Mouse (Mus musculus): ENCODE measurements around the gene Rfx6. TPM values are rescaled to one million over a fixed set of nuclear protein-coding genes. Genes with fewer than 3 reads are reported as not detected.

Rfx6 gene
- not detected in 2 replicates for polyA plus RNA-seq (2015; fragmentation: Nextera tagmentation; extraction: Ambion mirVana)

DNA sequence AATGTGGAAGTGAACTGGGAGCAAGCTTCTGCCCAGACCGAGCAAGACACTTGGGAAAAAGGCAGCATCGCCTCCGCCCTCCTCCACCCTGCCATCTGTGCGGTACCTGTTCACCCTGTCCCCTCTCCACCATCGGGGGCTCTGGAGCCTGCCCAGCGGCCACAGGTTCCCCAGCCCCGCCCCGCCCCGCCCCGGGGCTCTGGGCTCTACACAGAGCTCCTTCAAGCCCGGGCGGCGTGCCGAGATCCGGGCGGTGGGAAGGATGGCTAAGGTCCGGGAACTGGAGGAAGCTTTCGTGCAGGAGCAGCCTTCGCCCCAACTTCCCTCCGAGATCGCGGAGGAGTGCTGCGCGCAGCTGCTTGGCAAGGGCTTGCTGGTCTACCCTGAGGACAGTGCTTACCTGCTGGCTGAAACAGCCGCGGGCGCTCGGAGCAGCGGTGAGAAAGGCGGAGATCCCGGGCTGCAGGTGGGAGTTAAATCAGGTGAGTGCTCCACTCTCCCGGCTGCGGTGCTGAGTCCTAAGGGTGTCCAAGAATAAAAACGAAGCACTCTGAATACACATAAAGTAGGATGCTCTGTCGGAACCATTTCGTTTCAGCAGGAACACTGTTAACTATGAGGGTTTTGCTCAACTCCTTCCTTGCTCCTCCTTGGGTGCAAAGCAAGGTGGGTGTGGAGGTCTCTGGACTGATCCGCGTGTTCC lies at the start of gene Rfx6:
Rfx6 (plus strand) TSS at position 209 of the 703 bp plus-strand sequence.
- Histone ChIP-seq H3K4me3 (peak within 1 kb of the TSS; percentile 34), H3K4me2 (peak within 1 kb of the TSS; percentile 62)
- WGBS = under 1% methylated on average over 38 of the region's 38 CpGs

DNA sequence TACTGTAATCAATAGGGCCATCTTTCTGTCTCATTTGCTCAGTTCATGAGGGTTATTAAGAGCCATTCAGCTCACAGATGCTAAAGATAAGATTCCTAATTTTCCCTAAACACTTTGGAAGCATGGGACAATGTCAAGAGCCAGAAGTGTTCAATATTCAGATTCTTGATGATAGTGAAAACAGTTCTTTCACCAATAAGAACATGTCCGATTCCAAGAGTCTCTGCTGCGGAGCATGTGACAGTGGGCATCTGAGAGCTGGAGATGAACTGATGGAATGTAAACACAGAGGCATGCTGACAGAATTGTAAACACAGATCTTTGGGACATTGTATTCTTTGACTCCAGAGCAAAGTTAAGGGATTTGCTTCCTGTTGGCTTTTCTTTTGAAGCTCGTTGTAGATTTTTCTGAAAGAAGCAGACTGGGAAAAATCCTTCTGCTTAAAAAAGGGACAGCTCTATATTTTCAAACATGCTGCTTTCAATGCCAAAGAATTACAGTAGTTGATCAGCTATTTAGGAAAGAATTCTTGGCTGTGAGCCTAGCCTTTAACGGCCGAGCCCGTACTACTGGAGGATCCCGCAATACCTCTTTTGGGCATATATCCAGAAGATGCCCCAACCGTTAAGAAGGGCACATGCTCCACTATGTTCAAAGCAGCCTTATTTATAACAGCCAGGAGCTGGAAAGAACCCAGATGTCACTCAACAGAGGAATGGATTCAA lies 46.0 kb upstream of the Rfx6 start, which contains the start of gene Gprc6a:
Gprc6a (minus strand) TSS at position 51 of the 726 bp plus-strand sequence.
- no peak for ATAC-seq (ENCODE audit: insufficient number of reproducible peaks, low FRiP score, low TSS enrichment, low read depth)
- no peaks in the 10 kb centered on the region for H3K4me1 ChIP-seq
- H3K9me3 ChIP-seq = no peaks in the 10 kb centered on the region
- 57% methylated on average over 8 of the region's 8 CpGs for WGBS
- H3K27ac ChIP-seq = no peak within 1 kb of the TSS
- no peak within 1 kb of the TSS for H3K4me3 ChIP-seq
- H3K36me3 ChIP-seq = no peaks in the 10 kb centered on the region
- H3K4me2 ChIP-seq = no peak within 1 kb of the TSS
- no peaks in the 10 kb centered on the region for H3K27me3 ChIP-seq
- H3K9ac ChIP-seq = no peak within 1 kb of the TSS

More for the DNA sequence above, at the start of gene Rfx6:
- Histone ChIP-seq H3K27me3 (peaks cover 24% of the 10 kb centered on the region), H3K4me1 (peaks cover 5% of the 10 kb centered on the region), H3K9ac (no peak within 1 kb of the TSS), H3K36me3 (no peaks in the 10 kb centered on the region), H3K9me3 (no peaks in the 10 kb centered on the region), H3K27ac (no peak within 1 kb of the TSS)
- 0 out of 2 replicates have a peak, but pooled peaks have one; percentile 55 for ATAC-seq (ENCODE audit: insufficient number of reproducible peaks, low FRiP score, low TSS enrichment, low read depth)

DNA sequence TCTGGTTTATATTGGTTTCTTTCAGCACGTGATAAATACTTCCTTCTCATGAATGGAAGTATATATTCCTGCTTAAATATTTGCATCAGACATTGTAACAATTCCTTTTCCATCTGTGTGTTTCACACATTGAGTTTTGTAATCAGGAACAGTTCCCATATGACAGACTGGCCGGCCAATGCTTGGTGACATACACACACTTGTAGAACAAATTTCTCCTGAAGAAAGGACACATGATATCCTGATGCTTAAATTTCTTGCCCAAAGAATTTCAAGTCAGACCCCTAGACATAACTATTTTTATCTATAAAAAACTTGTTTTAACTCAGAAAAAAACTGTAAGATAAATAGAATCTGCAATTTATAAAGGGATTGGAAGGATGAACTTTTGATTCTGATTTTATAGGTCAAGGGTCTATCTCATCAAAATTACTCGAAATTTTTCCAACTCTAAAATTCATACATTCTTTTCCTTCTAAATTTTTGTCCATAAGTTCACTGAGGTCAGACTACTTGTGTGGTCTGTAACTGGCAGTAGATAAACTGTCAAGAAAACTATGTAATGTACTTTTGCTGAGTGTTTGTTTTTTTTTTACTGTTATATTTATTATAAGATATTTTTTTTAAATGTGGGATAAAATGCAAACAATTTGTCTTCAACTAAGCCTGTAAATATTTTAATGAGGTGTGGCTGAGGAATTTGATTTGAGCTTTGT lies 27.9 kb upstream of the Rfx6 start:
- H3K4me1 ChIP-seq = no peaks in the 10 kb centered on the region
- H3K4me3 ChIP-seq = no peak overlapping the region
- H3K36me3 ChIP-seq = no peaks in the 10 kb centered on the region
- WGBS = 53% methylated on average over 3 of the region's 3 CpGs
- no peak overlapping the region for H3K27ac ChIP-seq
- H3K27me3 ChIP-seq = no peaks in the 10 kb centered on the region
- ATAC-seq (ENCODE audit: insufficient number of reproducible peaks, low FRiP score, low TSS enrichment, low read depth) = no peak
- H3K9me3 ChIP-seq = no peaks in the 10 kb centered on the region
- H3K4me2 ChIP-seq = no peak overlapping the region
- no peak overlapping the region for H3K9ac ChIP-seq

DNA sequence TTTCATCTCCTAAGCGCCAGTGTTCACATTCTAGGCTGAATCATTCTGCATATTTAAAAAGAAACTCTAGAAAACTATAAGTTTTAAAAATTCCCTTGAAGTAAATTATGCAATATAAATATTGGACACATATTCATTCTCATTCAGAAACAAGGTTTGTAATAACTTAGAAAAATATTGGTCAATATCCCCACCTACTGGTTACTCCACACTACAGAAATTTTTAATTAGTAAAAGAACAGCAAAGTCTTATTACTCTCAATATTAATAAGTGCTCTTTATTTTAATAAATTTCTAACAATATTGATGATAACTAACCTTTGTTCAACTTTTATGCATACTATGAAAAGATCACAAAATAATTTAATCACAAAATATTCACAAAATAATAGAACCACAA lies 20.2 kb upstream of the Rfx6 start:
- WGBS = 56% methylated on average over 1 of the region's 1 CpGs
- Histone ChIP-seq H3K27me3 (no peaks in the 10 kb centered on the region), H3K27ac (no peak overlapping the region), H3K36me3 (no peaks in the 10 kb centered on the region), H3K4me1 (no peaks in the 10 kb centered on the region), H3K4me3 (no peak overlapping the region), H3K4me2 (no peak overlapping the region), H3K9me3 (no peaks in the 10 kb centered on the region), H3K9ac (no peak overlapping the region)
- no peak for ATAC-seq (ENCODE audit: insufficient number of reproducible peaks, low FRiP score, low TSS enrichment, low read depth)

DNA sequence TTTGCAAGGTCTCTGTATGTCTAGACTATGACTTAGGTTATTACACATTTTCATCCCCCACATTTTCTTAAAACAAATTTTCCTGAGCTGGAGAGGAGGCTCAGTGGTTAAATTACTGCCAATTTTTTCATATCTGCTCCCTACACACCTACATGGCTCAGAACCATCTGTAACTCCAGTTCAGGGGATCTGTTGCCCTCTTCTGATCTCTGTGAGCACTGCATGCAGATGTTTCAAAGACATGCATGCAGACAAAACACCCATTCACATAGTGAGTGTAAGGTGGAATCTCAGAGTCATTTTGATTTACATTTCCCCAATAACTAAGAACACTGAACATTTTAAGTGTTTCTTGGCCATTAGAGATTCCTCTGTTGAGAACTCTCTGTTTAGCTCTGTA lies 8.2 kb upstream of the Rfx6 start:
- Histone ChIP-seq H3K4me2 (no peak overlapping the region), H3K4me1 (no peaks in the 10 kb centered on the region), H3K4me3 (no peak overlapping the region), H3K36me3 (no peaks in the 10 kb centered on the region), H3K9ac (no peak overlapping the region), H3K27me3 (no peaks in the 10 kb centered on the region), H3K9me3 (no peaks in the 10 kb centered on the region), H3K27ac (no peak overlapping the region)
- ATAC-seq (ENCODE audit: insufficient number of reproducible peaks, low FRiP score, low TSS enrichment, low read depth) = no peak

DNA sequence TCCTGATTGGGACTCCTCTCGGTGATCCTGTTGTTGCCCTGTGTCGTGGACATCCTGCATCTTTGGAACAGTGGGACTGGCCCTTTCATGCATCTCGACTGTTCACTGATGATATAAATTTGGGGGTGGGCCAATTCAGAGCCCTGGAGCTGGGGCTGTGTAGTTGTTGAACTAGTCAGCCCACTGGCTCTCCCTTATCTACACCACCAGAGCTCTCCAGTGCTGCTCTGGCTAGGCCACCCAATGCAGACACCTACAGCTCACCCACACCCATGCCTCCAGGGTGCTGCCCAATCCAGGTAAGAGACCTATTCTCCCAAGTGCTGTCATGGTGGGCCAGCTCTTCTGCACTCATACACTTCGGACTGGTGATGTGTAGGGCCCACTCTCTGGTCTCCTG lies 6.0 kb upstream of the Rfx6 start:
- Histone ChIP-seq H3K27me3 (peaks cover 5% of the 10 kb centered on the region), H3K9me3 (no peaks in the 10 kb centered on the region), H3K27ac (no peak overlapping the region), H3K4me1 (no peaks in the 10 kb centered on the region), H3K4me2 (no peak overlapping the region), H3K9ac (no peak overlapping the region), H3K4me3 (no peak overlapping the region), H3K36me3 (no peaks in the 10 kb centered on the region)
- 84% methylated on average over 4 of the region's 4 CpGs for WGBS
- 0 out of 2 replicates have a peak, but pooled peaks have one; percentile 10 for ATAC-seq (ENCODE audit: insufficient number of reproducible peaks, low FRiP score, low TSS enrichment, low read depth)

DNA sequence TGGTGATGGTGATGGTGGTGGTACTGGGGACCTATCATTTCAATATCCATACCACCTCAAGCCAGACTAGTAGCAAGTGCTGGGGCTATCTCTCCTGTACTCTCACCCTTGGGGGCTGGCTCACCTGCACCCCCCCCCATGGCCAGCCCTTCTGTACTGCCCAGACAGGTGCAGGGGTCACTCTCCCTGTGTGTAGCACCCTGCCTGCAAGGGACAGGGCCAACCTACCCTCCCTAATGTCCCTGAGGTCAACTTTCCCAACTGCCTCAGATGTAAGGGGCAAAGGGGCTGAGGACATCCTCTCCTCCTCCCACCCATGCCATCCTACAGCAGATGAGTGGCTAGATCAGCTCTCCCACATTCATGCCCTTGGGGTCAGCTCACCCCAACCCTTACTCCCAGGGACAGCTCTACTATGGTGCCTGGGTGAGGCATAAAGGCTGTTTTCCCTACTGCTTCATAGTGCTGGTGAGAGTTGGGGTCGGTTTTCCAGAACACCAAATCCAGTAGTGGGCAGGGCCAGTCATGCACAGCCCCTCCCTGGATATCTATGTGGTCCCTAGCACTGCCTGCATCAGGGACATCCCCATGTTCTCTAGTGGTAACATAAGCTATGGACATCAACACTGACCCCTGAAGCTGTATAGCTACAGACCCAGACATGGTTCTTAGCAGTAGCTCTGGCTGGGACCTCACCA lies 5.3 kb upstream of the Rfx6 start:
- no peak overlapping the region for H3K4me2 ChIP-seq
- H3K27ac ChIP-seq = no peak overlapping the region
- 0 out of 2 replicates have a peak, but pooled peaks have one; percentile 41 for ATAC-seq (ENCODE audit: insufficient number of reproducible peaks, low FRiP score, low TSS enrichment, low read depth)
- no peaks in the 10 kb centered on the region for H3K9me3 ChIP-seq
- H3K27me3 ChIP-seq = peaks cover 11% of the 10 kb centered on the region
- WGBS = 27% methylated on average over 1 of the region's 1 CpGs
- H3K9ac ChIP-seq = no peak overlapping the region
- H3K4me3 ChIP-seq = no peak overlapping the region
- H3K36me3 ChIP-seq = no peaks in the 10 kb centered on the region
- H3K4me1 ChIP-seq = no peaks in the 10 kb centered on the region

DNA sequence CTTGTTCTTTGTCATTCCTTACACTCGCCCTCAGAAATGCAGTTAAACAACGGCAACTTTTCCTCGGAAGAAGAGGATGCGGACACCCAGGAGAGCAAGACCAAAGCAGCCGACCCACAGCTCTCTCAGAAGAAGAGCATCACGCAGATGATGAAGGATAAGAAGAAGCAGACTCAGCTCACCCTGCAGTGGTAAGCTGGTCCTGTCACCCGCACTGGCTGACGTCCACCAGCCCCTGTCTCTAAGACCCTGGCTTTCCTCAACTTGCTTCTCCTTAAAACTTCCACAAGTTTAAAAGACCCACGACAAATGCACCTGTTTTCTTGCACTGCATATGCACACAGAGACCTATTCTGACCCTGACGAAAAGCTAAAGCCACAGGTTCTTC lies 689 bp downstream of the Rfx6 start:
- H3K4me2 ChIP-seq = peak overlapping the region; percentile 62
- no peak overlapping the region for H3K27ac ChIP-seq
- peaks cover 5% of the 10 kb centered on the region for H3K4me1 ChIP-seq
- no peak overlapping the region for H3K9ac ChIP-seq
- H3K27me3 ChIP-seq = peaks cover 24% of the 10 kb centered on the region
- H3K36me3 ChIP-seq = no peaks in the 10 kb centered on the region
- H3K4me3 ChIP-seq = peak overlapping the region; percentile 34; the same call in 1 of the 2 replicates
- H3K9me3 ChIP-seq = no peaks in the 10 kb centered on the region
- WGBS = 6% methylated on average over 10 of the region's 10 CpGs
- no peak for ATAC-seq (ENCODE audit: insufficient number of reproducible peaks, low FRiP score, low TSS enrichment, low read depth)

DNA sequence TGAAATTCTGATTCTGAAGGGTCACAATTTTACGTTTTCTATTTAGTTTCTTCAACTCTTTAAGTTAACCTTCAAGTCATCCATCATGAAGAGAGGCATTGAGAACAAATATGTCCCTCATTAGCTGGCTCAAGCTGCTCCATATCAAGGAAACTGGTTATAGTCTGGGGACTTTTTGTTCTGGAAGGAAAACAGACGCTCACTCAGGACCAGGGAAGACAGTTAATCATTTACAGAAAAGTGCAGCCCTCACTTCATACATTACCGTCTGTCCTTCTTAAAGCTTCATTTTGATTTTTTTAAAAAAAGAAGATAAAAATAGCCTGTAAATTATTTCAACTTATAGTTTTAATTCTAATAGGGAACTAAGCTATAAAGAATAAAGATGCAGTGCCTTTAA lies 43.3 kb downstream of the Rfx6 start:
- Histone ChIP-seq H3K27me3 (no peaks in the 10 kb centered on the region), H3K4me2 (no peak overlapping the region), H3K27ac (no peak overlapping the region), H3K9me3 (no peaks in the 10 kb centered on the region), H3K4me3 (no peak overlapping the region), H3K9ac (no peak overlapping the region), H3K4me1 (no peaks in the 10 kb centered on the region), H3K36me3 (no peaks in the 10 kb centered on the region)
- 24% methylated on average over 3 of the region's 3 CpGs for WGBS
- ATAC-seq (ENCODE audit: insufficient number of reproducible peaks, low FRiP score, low TSS enrichment, low read depth) = no peak

DNA sequence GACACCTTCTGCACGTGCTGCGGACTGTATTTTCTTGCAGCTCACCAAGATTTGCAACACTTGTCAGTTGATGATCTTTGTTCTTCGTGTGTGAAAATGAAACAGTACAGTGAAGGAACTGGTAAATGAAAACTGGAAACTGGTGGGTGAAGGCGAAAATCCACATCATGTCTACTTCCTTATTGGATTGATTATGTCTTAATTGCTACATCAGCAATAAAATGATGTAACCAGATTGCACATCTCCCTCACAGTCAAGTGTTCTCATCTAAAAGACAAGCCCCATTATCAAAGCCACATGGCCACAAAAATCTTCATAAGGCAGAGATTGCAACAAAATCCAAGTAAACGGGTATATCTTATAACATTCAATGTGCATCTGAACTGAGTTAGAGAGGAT lies 83.9 kb downstream of the Rfx6 start:
- ATAC-seq (ENCODE audit: insufficient number of reproducible peaks, low FRiP score, low TSS enrichment, low read depth) = no peak

DNA sequence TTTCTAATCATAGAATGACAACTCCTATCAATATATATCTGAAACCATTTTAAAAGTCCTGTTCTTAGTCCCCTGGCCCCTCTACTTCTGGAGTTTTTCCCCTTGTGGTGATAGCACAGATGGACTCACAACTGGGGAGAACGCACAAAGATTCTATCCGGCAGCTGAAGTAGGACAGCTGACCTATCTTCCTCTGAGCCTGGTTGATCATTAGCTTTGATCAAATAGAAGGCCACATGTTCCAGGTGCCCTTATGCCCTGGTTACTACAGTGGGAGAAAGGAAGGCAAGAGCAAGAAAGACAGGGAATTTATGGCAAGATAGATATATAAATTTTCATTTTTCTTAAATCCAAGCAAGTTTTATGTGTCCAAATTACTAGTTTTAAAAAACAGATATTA lies 85.7 kb downstream of the Rfx6 start:
- Histone ChIP-seq H3K9me3 (no peaks in the 10 kb centered on the region), H3K4me2 (no peak overlapping the region), H3K36me3 (no peaks in the 10 kb centered on the region), H3K27ac (no peak overlapping the region), H3K9ac (no peak overlapping the region), H3K27me3 (no peaks in the 10 kb centered on the region), H3K4me3 (no peak overlapping the region), H3K4me1 (no peaks in the 10 kb centered on the region)
- no peak for ATAC-seq (ENCODE audit: insufficient number of reproducible peaks, low FRiP score, low TSS enrichment, low read depth)
- 75% methylated on average over 2 of the region's 2 CpGs for WGBS

More for the DNA sequence above, 83.9 kb downstream of the Rfx6 start:
- Histone ChIP-seq H3K36me3 (no peaks in the 10 kb centered on the region), H3K9ac (no peak overlapping the region), H3K27ac (no peak overlapping the region), H3K27me3 (no peaks in the 10 kb centered on the region), H3K4me3 (no peak overlapping the region), H3K9me3 (no peaks in the 10 kb centered on the region), H3K4me2 (no peak overlapping the region), H3K4me1 (no peaks in the 10 kb centered on the region)
- WGBS = 69% methylated on average over 5 of the region's 5 CpGs
